Mouse (Mus musculus) C2C12 (cell line): Measurements from ENCODE around the gene Rpl18a. TPM values are rescaled to one million over a fixed set of nuclear protein-coding genes. Genes with fewer than 3 reads are reported as not detected.
"Not testable (repeated sequence)": the region's sequence is repeated elsewhere in the genome, so short reads cannot be mapped to it uniquely, and the experiment has no call there.

Experiments used
- H3K27me3 ChIP-seq: one replicate; pipeline ENCODE4 v1.6.1; 2011; ENCODE audit not compliant: control insufficient read depth, insufficient read depth, insufficient read length
- H3K36me3 ChIP-seq: one replicate; pipeline ENCODE4 v1.6.1; 2011; ENCODE audit not compliant: control insufficient read depth, insufficient read depth
- H3K4me3 ChIP-seq: one replicate; pipeline ENCODE4 v1.5.1; 2011; ENCODE audit warnings: mild to moderate bottlenecking, control low read depth; ENCODE audit not compliant: poor library complexity, insufficient read depth, severe bottlenecking
- H3K79me2 ChIP-seq: one replicate; pipeline ENCODE4 v1.6.1; 2011; ENCODE audit not compliant: control insufficient read depth, insufficient read depth
- H3K79me3 ChIP-seq: one replicate; pipeline ENCODE4 v1.6.1; 2011; ENCODE audit warnings: low read depth, control low read depth
- H3ac ChIP-seq: one replicate; pipeline ENCODE3; 2011; ENCODE audit warnings: low read depth; ENCODE audit not compliant: control insufficient read depth, insufficient read length
- CEBPB ChIP-seq: IDR thresholded peaks from one replicate; pipeline ENCODE4 v1.6.1; 2011; ENCODE audit warnings: low read depth, mild to moderate bottlenecking, control low read depth, moderate library complexity
- CTCF ChIP-seq: IDR thresholded peaks from one replicate; pipeline ENCODE4 v1.5.1; 2011; ENCODE audit not compliant: control insufficient read depth, insufficient read depth, insufficient read length
- FOSL1 ChIP-seq: IDR thresholded peaks from one replicate; pipeline ENCODE4 v1.8.0; 2011; ENCODE audit warnings: mild to moderate bottlenecking, low read length; ENCODE audit not compliant: poor library complexity, insufficient read depth, severe bottlenecking
- MAX ChIP-seq: IDR thresholded peaks from one replicate; pipeline ENCODE4 v1.6.1; 2011; ENCODE audit warnings: mild to moderate bottlenecking, control low read depth
- MYOD1 ChIP-seq: IDR thresholded peaks from one replicate; pipeline ENCODE4 v1.6.1; 2011; ENCODE audit warnings: low read depth; ENCODE audit not compliant: control insufficient read depth, insufficient read length
- MYOG ChIP-seq: IDR thresholded peaks from one replicate; pipeline ENCODE4 v1.6.1; 2011; ENCODE audit not compliant: control insufficient read depth, insufficient read length; ENCODE audit errors: extremely low read depth
- USF1 ChIP-seq: IDR thresholded peaks from one replicate; pipeline ENCODE4 v1.6.1; 2011; ENCODE audit warnings: low read depth, mild to moderate bottlenecking, control low read depth, moderate library complexity
- polyA plus RNA-seq: library from polyadenylated mRNA; unstranded; fragments of >200 nt; fragmentation: generic; extraction: Trizol; gene quantifications from one replicate; pipeline ENCODE4 v1.2.1, GENCODE M21; 2012; ENCODE audit warnings: missing spikeins

The Rpl18a gene
- polyA plus RNA-seq, 1 experiment, result 4,918 TPM

GRCm38 (mm10) chr8:70902211-70902610 is 5.0 kb upstream of the Rpl18a start:
- peaks cover 15% of the 10 kb centered on the region for H3K79me2 ChIP-seq
- no peak for TF ChIP-seq MYOG
- no peak for TF ChIP-seq MYOD1
- no peak for TF ChIP-seq CEBPB
- TF ChIP-seq FOSL1, result no peak
- TF ChIP-seq USF1, result no peak
- TF ChIP-seq MAX, result no peak
- no peak for TF ChIP-seq CTCF
- H3ac ChIP-seq, result no peak overlapping the region
- no peaks in the 10 kb centered on the region for H3K36me3 ChIP-seq
- no peak overlapping the region for H3K4me3 ChIP-seq
- H3K79me3 ChIP-seq, result peaks cover 8% of the 10 kb centered on the region
- H3K27me3 ChIP-seq, result no peaks in the 10 kb centered on the region

GRCm38 (mm10) chr8:70900872-70901387 is 3.7 kb upstream of the Rpl18a start:
- TF ChIP-seq CTCF (no peak), CEBPB (no peak), USF1 (no peak), MYOD1 (no peak), MYOG (no peak), MAX (no peak), FOSL1 (no peak)
- Histone ChIP-seq H3K79me3 (peaks cover 12% of the 10 kb centered on the region), H3K36me3 (peaks cover 8% of the 10 kb centered on the region), H3K27me3 (no peaks in the 10 kb centered on the region), H3ac (no peak overlapping the region), H3K79me2 (peaks cover 15% of the 10 kb centered on the region), H3K4me3 (no peak overlapping the region)

- TF ChIP-seq FOSL1 (no peak), CTCF (no peak), USF1 (no peak)
- Histone ChIP-seq H3K4me3 (no peak overlapping the region), H3K79me2 (peaks cover 27% of the 10 kb centered on the region), H3K36me3 (peaks cover 25% of the 10 kb centered on the region), H3K79me3 (peaks cover 13% of the 10 kb centered on the region), H3K27me3 (no peaks in the 10 kb centered on the region), H3ac (no peak overlapping the region)
Observed at GRCm38 (mm10) chr8:70899226-70899625, 2.0 kb upstream of the Rpl18a start.

GRCm38 (mm10) chr8:70898661-70899198 is 1.5 kb upstream of the Rpl18a start:
- Histone ChIP-seq H3K79me3 (peaks cover 13% of the 10 kb centered on the region), H3K4me3 (no peak overlapping the region), H3K79me2 (peaks cover 27% of the 10 kb centered on the region), H3K36me3 (peaks cover 30% of the 10 kb centered on the region), H3K27me3 (no peaks in the 10 kb centered on the region), H3ac (peak overlapping the region; percentile 22)
- no peak for TF ChIP-seq CTCF
- TF ChIP-seq CEBPB, result no peak
- TF ChIP-seq MYOD1, result no peak
- no peak for TF ChIP-seq FOSL1
- no peak for TF ChIP-seq MAX
- TF ChIP-seq MYOG, result no peak
- no peak for TF ChIP-seq USF1

- no peaks in the 10 kb centered on the region for H3K27me3 ChIP-seq
- TF ChIP-seq MAX (no peak), CEBPB (no peak), CTCF (peak; percentile 78)
Observed at GRCm38 (mm10) chr8:70897681-70898413, 635 bp upstream of the Rpl18a start.

GRCm38 (mm10) chr8:70896316-70897020 is 744 bp downstream of the Rpl18a start:
- Histone ChIP-seq H3K79me3 (peaks cover 13% of the 10 kb centered on the region), H3K36me3 (peaks cover 38% of the 10 kb centered on the region), H3K79me2 (peaks cover 27% of the 10 kb centered on the region), H3K4me3 (peak overlapping the region; percentile 82), H3ac (peak overlapping the region; percentile 100), H3K27me3 (no peaks in the 10 kb centered on the region)
- TF ChIP-seq FOSL1 (no peak), CEBPB (no peak), MYOD1 (no peak), MAX (peak; percentile 19), MYOG (no peak), CTCF (no peak), USF1 (no peak)

More at GRCm38 (mm10) chr8:70897681-70898413, 635 bp upstream of the Rpl18a start:
- peaks cover 27% of the 10 kb centered on the region for H3K79me2 ChIP-seq
- H3K79me3 ChIP-seq, result peaks cover 13% of the 10 kb centered on the region
- peak overlapping the region; percentile 82 for H3K4me3 ChIP-seq
- peaks cover 38% of the 10 kb centered on the region for H3K36me3 ChIP-seq
- peak overlapping the region; percentile 79 for H3ac ChIP-seq

GRCm38 (mm10) chr8:70895571-70896259 is 1.5 kb downstream of the Rpl18a start:
- peaks cover 27% of the 10 kb centered on the region for H3K79me2 ChIP-seq
- H3K79me3 ChIP-seq, result peaks cover 13% of the 10 kb centered on the region
- H3K4me3 ChIP-seq, result peak overlapping the region; percentile 82
- peaks cover 38% of the 10 kb centered on the region for H3K36me3 ChIP-seq
- H3ac ChIP-seq, result peak overlapping the region; percentile 97
- H3K27me3 ChIP-seq, result not testable (repeated sequence)
